Mouse (Mus musculus) liver, embryonic 12.5 days (tissue): Measurements from ENCODE around the gene Grap. TPM values are rescaled to one million over a fixed set of nuclear protein-coding genes. Genes with fewer than 3 reads are reported as not detected.

Experiments
- ATAC-seq: fragments of 200-750 bp; cut with Nextera tagmentation; 2 replicates; pipeline ENCODE4 v1.8.0; 2017; ENCODE audit warnings: moderate number of reproducible peaks, mild to moderate bottlenecking, moderate library complexity
- H3K27ac ChIP-seq: fragments of 300-500 bp; sonication (generic); 2 replicates; pipeline ENCODE4 v1.5.1; 2016; ENCODE audit warnings: mild to moderate bottlenecking
- H3K27me3 ChIP-seq: fragments of 300-500 bp; sonication (generic); replicated peaks from 2 replicates; pipeline ENCODE4 v1.6.1; 2016; ENCODE audit warnings: mild to moderate bottlenecking, moderate library complexity
- H3K36me3 ChIP-seq: fragments of 300-500 bp; sonication (generic); 2 replicates; pipeline ENCODE4 v1.6.1; 2016; ENCODE audit warnings: mild to moderate bottlenecking, moderate library complexity
- H3K4me1 ChIP-seq: fragments of 300-500 bp; sonication (generic); 2 replicates; pipeline ENCODE4 v1.6.1; 2016
- H3K4me2 ChIP-seq: fragments of 300-500 bp; sonication (generic); 2 replicates; pipeline ENCODE4 v1.6.1; 2016; ENCODE audit warnings: mild to moderate bottlenecking, moderate library complexity
- H3K4me3 ChIP-seq: fragments of 300-500 bp; sonication (generic); 2 replicates; pipeline ENCODE4 v1.5.1; 2016; ENCODE audit warnings: mild to moderate bottlenecking, moderate library complexity
- H3K9ac ChIP-seq: fragments of 300-500 bp; sonication (generic); 2 replicates; pipeline ENCODE4 v1.6.1; 2016; ENCODE audit warnings: mild to moderate bottlenecking, moderate library complexity
- H3K9me3 ChIP-seq: fragments of 300-500 bp; sonication (generic); replicated peaks from 2 replicates; pipeline ENCODE4 v1.6.1; 2016; ENCODE audit warnings: mild to moderate bottlenecking, moderate library complexity
- WGBS: fragments of 180-500 bp; shearing (Covaris S2); methylation state at CpG from one replicate; pipeline ENCODE4 v1.1.7; 2016; ENCODE audit not compliant: insufficient replicate concordance; 5-methylcytosine and 5-hydroxymethylcytosine counted together
- polyA plus RNA-seq: library from polyadenylated mRNA; unstranded; fragments of >200 nt; fragmentation: Nextera tagmentation; extraction: Ambion mirVana; gene quantifications from 2 replicates; pipeline ENCODE4 v1.2.1, GENCODE M21; 2016

Grap gene
- 6.4 and 8.8 TPM in 2 replicates for polyA plus RNA-seq

DNA sequence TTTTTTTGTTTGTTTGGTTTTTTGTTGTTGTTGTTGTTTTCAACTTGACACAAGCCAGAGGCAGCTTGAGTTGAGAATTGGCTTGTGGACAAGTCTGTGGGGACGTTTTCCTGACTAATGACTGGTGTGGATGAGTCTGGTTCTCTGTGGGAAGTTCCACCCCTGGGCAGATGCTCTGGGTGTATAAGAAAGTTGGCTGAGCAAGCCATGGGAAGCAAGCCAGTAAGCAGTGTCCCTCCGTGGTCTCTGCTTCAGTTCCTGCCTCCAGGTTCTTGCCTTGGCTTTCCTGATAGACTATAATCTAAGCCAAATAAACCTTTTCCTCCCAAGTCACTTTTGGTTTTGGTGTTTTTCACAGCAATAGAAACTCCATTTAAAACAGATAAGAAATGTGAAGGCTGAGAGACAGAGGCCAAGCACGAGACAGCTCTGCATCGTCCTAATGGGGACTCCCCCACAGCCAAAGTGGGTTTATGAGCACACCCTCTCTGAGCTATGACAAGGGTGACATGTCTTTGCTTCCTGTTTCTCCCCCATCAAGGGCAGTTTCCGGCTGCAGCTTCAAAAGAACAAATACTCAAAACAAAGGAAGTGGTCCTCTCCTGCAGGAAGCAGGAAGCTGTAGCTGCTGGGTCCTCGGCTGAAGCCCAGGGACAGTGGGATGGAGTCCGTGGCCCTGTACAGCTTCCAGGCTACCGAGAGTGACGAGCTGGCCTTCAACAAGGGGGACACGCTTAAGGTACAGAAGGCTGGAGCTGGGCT, at the start of gene Grap:
Grap (plus strand) TSS at position 580 of the 762 bp plus-strand sequence.
- no peak within 1 kb of the TSS for H3K27ac ChIP-seq
- WGBS = 21% methylated on average over 10 of the region's 10 CpGs
- no peaks in the 10 kb centered on the region for H3K9me3 ChIP-seq
- no peak for ATAC-seq
- no peaks in the 10 kb centered on the region for H3K4me1 ChIP-seq
- peak within 1 kb of the TSS; percentile 33 for H3K4me3 ChIP-seq
- H3K4me2 ChIP-seq = peak within 1 kb of the TSS; percentile 23
- H3K9ac ChIP-seq = no peak within 1 kb of the TSS
- H3K36me3 ChIP-seq = no peaks in the 10 kb centered on the region
- peaks cover 6% of the 10 kb centered on the region; the same call in 1 of the 2 replicates for H3K27me3 ChIP-seq

DNA sequence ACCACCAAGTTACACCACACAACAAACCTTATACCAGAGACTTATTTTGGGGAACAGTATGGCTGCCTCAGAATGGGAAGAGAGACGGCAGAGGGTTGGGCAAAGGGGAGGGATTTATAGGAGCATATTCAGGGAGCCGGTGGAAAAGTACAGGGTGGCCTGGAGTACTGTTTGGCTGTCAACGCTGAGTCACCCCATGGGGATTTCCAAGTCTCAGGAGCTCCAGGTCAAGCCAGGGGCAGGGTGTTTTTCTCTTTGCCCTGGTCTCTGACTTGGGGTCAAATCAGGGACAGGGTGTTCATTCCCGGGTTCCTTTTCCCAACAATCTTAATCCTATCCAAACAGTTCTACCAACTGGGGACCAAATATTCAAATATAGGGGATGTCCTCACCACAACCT, 45.0 kb upstream of the Grap start:
- no peak for ATAC-seq
- peaks cover 51% of the 10 kb centered on the region for H3K27me3 ChIP-seq
- WGBS = 60% methylated on average over 4 of the region's 4 CpGs
- no peak overlapping the region for H3K9ac ChIP-seq
- no peak overlapping the region for H3K27ac ChIP-seq
- H3K36me3 ChIP-seq = no peaks in the 10 kb centered on the region
- H3K4me2 ChIP-seq = no peak overlapping the region
- H3K4me1 ChIP-seq = no peaks in the 10 kb centered on the region
- peaks cover 7% of the 10 kb centered on the region; the same call in 1 of the 2 replicates for H3K9me3 ChIP-seq
- H3K4me3 ChIP-seq = no peak overlapping the region

DNA sequence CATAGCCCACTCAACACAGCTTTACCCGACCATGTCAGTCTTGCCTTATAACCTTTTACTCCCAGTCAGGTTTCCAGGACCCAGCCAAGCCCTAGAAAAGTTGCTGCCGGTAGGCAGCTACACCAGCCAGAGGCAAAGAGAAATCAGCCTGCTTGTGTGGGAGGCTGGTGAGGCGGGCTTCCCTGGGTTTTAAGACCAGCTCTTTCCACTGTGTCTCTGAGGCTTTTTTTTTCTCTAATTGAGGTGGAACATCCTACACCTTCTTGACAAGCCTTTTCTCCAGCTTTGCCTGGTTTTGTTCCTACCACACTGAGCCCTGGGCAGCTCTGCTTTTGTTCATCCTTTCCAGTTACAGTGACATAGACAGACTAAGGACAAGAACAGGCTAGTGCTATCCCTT, 41.9 kb upstream of the Grap start:
- Histone ChIP-seq H3K4me3 (no peak overlapping the region), H3K27ac (no peak overlapping the region), H3K4me1 (no peaks in the 10 kb centered on the region), H3K36me3 (no peaks in the 10 kb centered on the region), H3K27me3 (peaks cover 59% of the 10 kb centered on the region), H3K9ac (no peak overlapping the region), H3K9me3 (peaks cover 7% of the 10 kb centered on the region; the same call in 1 of the 2 replicates), H3K4me2 (no peak overlapping the region)
- 66% methylated on average over 3 of the region's 3 CpGs for WGBS
- no peak for ATAC-seq

DNA sequence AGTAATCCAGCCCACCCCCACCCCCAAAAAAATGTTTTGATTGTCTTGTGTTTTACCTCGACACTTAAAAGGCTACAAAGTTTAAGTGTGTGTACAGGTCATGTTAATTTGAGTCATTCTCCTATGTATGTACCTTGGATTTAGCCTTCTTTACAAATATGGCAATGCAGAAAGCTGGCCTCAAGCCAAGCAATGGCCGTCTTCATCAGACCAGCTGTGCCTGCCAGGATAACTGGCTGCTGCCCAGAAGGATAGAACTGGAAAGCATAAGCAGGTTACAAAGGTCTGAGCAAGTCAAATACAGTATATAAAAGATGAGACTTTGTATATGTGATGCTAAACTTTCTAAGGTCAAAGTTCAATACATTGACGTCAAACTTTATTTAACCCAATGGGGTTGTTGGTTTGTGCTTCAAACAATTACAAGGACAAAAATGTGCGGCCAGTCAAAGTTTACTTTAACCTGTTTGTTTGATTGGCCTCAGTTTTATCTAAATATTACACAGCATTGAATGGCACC, 40.9 kb upstream of the Grap start:
- no peaks in the 10 kb centered on the region for H3K9me3 ChIP-seq
- no peak for ATAC-seq
- no peaks in the 10 kb centered on the region for H3K4me1 ChIP-seq
- H3K36me3 ChIP-seq = no peaks in the 10 kb centered on the region
- no peak overlapping the region for H3K4me3 ChIP-seq
- 65% methylated on average over 4 of the region's 4 CpGs for WGBS
- H3K27ac ChIP-seq = no peak overlapping the region
- no peak overlapping the region for H3K4me2 ChIP-seq
- peaks cover 59% of the 10 kb centered on the region for H3K27me3 ChIP-seq
- H3K9ac ChIP-seq = no peak overlapping the region

DNA sequence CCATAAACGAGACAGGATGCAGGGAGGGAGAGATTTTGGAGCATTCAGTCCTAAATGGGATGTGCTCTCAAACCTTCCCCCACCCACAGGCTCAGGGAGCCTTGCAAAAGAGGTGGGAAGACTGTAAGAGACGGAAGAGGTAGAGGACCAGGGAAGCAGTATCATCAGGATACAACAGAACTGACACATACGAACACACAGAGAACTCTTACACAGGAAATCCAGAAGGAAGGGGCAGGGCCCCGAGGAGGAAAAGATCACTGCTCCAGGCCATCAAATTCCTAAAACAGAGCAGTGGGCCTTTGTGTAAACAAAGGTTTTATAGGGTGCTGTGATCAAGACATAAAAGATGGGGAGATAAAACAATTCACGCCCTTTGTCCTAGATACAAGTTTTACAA, 38.7 kb upstream of the Grap start:
- H3K27me3 ChIP-seq = peaks cover 81% of the 10 kb centered on the region
- H3K4me1 ChIP-seq = no peaks in the 10 kb centered on the region
- no peak overlapping the region for H3K27ac ChIP-seq
- H3K36me3 ChIP-seq = no peaks in the 10 kb centered on the region
- H3K9me3 ChIP-seq = no peaks in the 10 kb centered on the region
- H3K4me3 ChIP-seq = no peak overlapping the region
- WGBS = 44% methylated on average over 5 of the region's 5 CpGs
- H3K9ac ChIP-seq = no peak overlapping the region
- H3K4me2 ChIP-seq = no peak overlapping the region
- ATAC-seq = no peak

DNA sequence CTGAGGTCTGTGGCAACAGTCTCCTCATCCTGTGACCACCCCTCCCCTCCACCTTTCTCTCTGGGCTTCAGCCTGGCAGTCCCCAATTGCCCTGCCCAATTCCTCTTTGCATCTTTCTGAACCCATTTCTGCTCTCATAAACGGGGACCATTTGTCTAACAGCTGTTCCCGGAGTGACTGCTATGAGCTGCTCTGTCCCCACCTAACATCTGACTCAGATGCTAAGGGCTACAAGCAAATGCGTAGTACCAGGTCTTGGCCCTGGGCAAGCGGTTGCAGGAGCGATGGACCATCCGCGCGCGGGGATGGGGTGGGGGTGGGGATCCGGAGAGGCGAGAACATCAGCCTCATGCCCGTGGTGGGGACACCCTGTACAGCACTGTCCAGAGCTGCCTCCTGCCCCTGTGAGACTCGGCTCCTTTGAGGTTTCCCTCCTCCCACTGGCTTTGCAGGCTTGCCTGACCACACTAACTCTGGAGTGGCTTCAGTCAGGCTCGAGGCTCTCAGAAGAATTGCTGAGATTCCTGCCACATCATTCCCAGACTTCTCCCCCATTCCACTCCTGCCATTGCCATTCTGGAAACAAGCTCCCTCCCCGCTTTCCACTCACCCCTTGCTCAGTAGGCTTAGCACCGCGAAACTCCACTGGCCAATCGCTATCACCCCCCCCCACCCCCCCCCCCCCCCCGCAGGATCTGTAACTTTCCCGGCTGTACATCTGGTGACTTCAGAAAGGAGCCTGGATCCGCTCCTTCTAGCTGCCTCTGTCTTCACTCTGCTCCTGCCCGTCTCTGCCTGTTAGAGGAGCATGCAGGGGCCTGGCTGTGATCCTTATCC, 37.2 kb upstream of the Grap start:
- H3K4me3 ChIP-seq = no peak overlapping the region
- peaks cover 11% of the 10 kb centered on the region for H3K4me1 ChIP-seq
- H3K9ac ChIP-seq = no peak overlapping the region
- no peak overlapping the region for H3K27ac ChIP-seq
- H3K27me3 ChIP-seq = peaks cover 90% of the 10 kb centered on the region
- no peaks in the 10 kb centered on the region for H3K9me3 ChIP-seq
- no peak for ATAC-seq
- H3K36me3 ChIP-seq = no peaks in the 10 kb centered on the region
- WGBS = 19% methylated on average over 19 of the region's 22 CpGs
- H3K4me2 ChIP-seq = peak overlapping the region; percentile 23; the same call in 1 of the 2 replicates

DNA sequence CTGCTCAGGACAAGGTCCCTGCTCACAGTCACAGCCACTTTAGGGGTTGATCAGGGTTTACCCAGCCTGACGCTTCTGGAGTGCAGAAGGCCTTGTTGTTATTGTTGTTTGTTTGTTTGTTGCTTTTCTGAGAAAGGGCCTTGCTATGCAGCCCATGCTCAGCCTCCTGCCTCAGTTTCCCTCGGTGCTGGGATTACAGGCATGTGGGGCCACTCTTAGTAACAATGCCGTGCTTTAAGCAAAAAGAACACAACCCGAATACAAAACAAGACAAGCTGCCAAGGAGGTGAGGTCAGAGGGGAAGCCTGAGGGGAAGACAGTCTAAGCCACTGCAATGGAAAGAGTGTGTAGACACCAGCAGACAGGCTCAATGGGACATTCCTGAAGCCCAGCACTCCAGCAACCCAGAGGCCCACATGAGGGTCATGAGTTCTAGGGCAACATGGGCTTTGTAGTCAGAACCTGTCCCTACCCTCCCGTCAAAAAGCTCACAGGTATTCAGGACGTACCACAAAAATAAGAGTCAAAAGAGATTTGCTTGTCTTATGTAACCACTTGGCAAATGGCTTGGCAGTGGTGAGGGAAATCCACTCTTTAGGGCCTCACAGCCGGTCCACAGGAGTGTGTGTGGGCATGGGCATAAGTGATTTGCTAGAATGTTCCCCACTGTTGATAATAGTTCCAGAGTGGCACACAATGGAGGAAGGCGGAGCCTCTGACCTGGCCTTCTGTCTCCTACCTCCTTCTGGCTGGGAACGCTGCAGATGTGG, 36.4 kb upstream of the Grap start:
- Histone ChIP-seq H3K27me3 (peaks cover 92% of the 10 kb centered on the region), H3K4me3 (no peak overlapping the region), H3K9me3 (no peaks in the 10 kb centered on the region), H3K27ac (no peak overlapping the region), H3K4me2 (no peak overlapping the region), H3K4me1 (peaks cover 11% of the 10 kb centered on the region), H3K36me3 (no peaks in the 10 kb centered on the region), H3K9ac (no peak overlapping the region)
- no peak for ATAC-seq
- WGBS = 50% methylated on average over 9 of the region's 9 CpGs

DNA sequence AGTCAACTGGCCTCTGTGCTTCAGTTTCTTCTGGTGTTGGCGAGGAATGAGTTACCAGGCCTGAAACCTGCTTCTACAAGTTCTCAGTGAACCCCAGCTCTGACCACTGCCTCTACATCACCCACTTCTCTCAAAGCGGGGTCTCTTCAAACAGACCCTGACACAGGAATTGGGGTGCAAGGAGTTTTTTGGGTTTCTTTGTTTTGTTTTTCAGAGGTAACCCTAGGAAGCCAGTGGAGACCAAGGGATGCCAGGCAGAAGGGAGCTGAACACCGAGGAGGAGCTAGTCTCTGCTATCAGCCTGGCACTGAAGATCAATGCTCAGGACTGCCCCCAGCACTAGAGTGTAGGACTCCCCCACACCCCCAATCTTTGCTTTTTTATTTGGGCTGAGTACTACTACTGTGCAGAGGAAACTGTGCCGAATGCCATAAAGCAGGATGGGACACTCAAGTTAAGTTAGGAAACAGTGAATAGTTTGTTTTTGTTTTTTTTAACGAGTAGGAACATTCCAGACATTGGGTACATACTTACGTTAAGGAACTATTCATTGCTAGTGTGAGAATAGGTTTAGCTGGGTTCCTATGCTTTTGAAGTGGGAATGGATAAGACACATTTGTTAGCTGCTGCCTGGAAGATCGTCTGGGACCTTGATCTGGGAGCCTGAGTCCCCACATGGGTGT, 35.6 kb upstream of the Grap start:
- Histone ChIP-seq H3K9ac (no peak overlapping the region), H3K4me1 (peaks cover 11% of the 10 kb centered on the region), H3K4me3 (no peak overlapping the region), H3K36me3 (no peaks in the 10 kb centered on the region), H3K27ac (no peak overlapping the region), H3K27me3 (peaks cover 98% of the 10 kb centered on the region), H3K9me3 (no peaks in the 10 kb centered on the region), H3K4me2 (no peak overlapping the region)
- 54% methylated on average over 7 of the region's 7 CpGs for WGBS
- ATAC-seq = no peak

DNA sequence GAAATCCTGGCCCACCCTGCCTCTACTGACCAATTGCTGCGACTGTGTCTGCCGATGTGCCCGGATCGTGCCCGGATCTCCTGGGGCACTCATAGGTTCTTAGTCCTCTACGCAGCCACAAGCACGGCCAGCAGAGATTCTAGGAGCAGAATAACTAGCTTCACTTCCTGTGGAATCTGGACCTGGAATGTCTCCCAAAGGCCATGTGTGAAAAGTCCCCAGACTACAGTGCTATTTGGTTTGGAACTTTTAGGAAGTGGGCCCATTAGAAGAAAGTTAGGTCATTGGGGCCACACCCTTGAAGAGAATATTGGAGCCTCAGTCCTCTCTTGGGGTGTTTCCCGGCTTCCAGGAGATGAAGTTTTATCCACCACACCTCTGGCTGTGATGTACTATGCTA, 34.9 kb upstream of the Grap start:
- WGBS = 77% methylated on average over 8 of the region's 8 CpGs
- H3K4me2 ChIP-seq = no peak overlapping the region
- no peak overlapping the region for H3K4me3 ChIP-seq
- peaks cover 11% of the 10 kb centered on the region for H3K4me1 ChIP-seq
- no peak overlapping the region for H3K9ac ChIP-seq
- H3K27ac ChIP-seq = no peak overlapping the region
- no peaks in the 10 kb centered on the region for H3K9me3 ChIP-seq
- no peaks in the 10 kb centered on the region for H3K36me3 ChIP-seq
- H3K27me3 ChIP-seq = peaks cover 95% of the 10 kb centered on the region
- ATAC-seq = no peak

DNA sequence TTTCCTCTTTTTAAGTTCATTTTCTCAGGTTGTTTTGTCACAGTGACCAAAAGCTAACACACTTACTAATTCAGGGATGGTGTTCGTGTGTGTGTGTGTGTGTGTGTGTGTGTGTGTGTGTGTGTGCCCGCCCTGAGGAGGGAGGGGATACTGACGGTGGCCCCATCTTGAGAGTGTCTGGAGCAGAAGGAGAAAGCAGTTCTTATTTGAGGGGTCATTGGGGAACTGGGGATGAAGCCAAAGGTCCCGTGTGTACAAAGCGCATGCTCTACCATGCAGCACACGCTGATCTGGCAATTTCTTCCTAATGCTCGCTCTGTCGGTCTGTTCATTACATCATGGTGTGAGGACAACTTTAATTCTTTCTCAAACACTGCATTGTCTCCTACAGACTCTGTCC, 34.5 kb upstream of the Grap start:
- Histone ChIP-seq H3K4me2 (no peak overlapping the region), H3K27ac (no peak overlapping the region), H3K36me3 (no peaks in the 10 kb centered on the region), H3K9ac (no peak overlapping the region), H3K27me3 (peaks cover 91% of the 10 kb centered on the region), H3K4me1 (peaks cover 11% of the 10 kb centered on the region), H3K9me3 (no peaks in the 10 kb centered on the region), H3K4me3 (no peak overlapping the region)
- 72% methylated on average over 8 of the region's 8 CpGs for WGBS
- ATAC-seq = no peak

DNA sequence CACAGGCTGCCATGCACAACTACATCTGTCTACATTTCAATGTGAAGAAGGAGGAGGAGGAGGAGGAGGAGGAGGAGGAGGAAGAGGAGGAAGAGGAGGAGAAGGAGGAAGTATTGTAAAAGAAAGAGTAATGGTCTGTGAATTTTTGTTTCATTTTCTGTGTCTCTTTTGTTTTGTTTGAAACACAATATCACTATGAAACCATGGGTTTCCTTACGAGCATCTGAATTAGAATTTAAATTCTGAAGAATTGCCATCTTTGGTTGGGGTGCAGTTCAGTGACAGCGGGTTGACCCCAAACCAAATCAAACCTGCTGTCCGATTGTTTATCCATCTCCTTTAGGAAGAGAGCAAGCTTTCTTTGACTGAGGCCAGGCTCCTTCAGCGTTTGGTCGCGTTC, 33.7 kb upstream of the Grap start:
- WGBS = 17% methylated on average over 6 of the region's 6 CpGs
- H3K9me3 ChIP-seq = no peaks in the 10 kb centered on the region

More for the DNA sequence above, 33.7 kb upstream of the Grap start:
- Histone ChIP-seq H3K4me2 (peak overlapping the region; percentile 51), H3K36me3 (no peaks in the 10 kb centered on the region), H3K4me3 (no peak overlapping the region), H3K9ac (no peak overlapping the region), H3K27me3 (peaks cover 87% of the 10 kb centered on the region), H3K4me1 (peaks cover 11% of the 10 kb centered on the region), H3K27ac (no peak overlapping the region)
- ATAC-seq = no peak
